Mouse (Mus musculus) testis, adult 2 months (tissue): ENCODE measurements around the gene Glb1l.

ENCODE experiments used
- CTCF ChIP-seq: fragments of 200-500 bp; IDR thresholded peaks from 2 replicates; pipeline ENCODE4 v1.5.1; 2012; ENCODE audit warnings: low read depth, mild to moderate bottlenecking, inconsistent platforms, low read length, moderate library complexity; ENCODE audit not compliant: control insufficient read depth, insufficient read depth, insufficient replicate concordance
- POLR2A ChIP-seq: fragments of 200-500 bp; IDR thresholded peaks from 2 replicates; pipeline ENCODE4 v1.6.1; 2012; ENCODE audit warnings: low read depth, mild to moderate bottlenecking, inconsistent platforms, low read length, moderate library complexity; ENCODE audit not compliant: control insufficient read depth

GRCm38 (mm10) chr1:75158990-75159389 lies 51.6 kb downstream of the Glb1l start:
- TF ChIP-seq POLR2A (no peak), CTCF (no peak)
